Mouse (Mus musculus): ENCODE measurements at regions not wholly inside any gene's neighbourhood (a gene's known extent, or its start where the extent isn't known, plus 50 kb on each side); places are given as distances from the start of the nearest gene placed in this dataset.

DNA sequence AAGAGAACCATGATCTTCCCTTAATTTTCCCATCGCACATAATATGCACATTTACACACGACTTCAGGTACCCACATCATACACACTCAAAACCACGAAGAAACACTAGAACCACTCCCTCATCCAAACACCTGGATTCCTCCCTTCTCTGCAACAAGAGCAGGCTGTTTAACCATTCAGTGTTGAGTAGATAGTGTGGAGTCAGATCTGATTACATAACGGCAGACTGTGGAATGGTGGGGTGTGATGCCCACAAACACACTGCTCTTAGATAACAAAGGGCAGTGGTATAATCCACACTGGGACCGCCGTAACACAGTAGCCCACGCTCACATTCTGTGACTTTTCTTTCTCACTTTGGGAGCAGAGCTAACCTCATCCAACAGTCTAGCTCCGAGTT lies 51.5 kb upstream of the Armc2 start:
- H3K36me3 ChIP-seq (ENCODE audit: control insufficient read depth, insufficient read depth, low read length), result no peaks in the 10 kb centered on the region
- no peak overlapping the region for H3K9ac ChIP-seq (ENCODE audit: low read length)
- no peaks in the 10 kb centered on the region for H3K9me3 ChIP-seq (ENCODE audit: control insufficient read depth, low read length)
- ATAC-seq (replicated peaks; ENCODE audit: low FRiP score) (no peak), DNase-seq (ENCODE audit: low spot score) (no peak)
- 89% methylated on average over 8 of the region's 8 CpGs for WGBS
- H3K27ac ChIP-seq (ENCODE audit: low read depth, low read length), result no peak overlapping the region
- no peaks in the 10 kb centered on the region for H3K27me3 ChIP-seq (ENCODE audit: control insufficient read depth, insufficient read depth, low read length)
- H3K4me2 ChIP-seq (ENCODE audit: low read depth, low read length, severe bottlenecking), result no peak overlapping the region
- peaks cover 11% of the 10 kb centered on the region; the same call in 1 of the 2 replicates for H3K4me1 ChIP-seq (replicated peaks; ENCODE audit: control insufficient read depth, insufficient read depth, low read length)
- H3K4me3 ChIP-seq (ENCODE audit: low read depth, low read length), result no peak overlapping the region

DNA sequence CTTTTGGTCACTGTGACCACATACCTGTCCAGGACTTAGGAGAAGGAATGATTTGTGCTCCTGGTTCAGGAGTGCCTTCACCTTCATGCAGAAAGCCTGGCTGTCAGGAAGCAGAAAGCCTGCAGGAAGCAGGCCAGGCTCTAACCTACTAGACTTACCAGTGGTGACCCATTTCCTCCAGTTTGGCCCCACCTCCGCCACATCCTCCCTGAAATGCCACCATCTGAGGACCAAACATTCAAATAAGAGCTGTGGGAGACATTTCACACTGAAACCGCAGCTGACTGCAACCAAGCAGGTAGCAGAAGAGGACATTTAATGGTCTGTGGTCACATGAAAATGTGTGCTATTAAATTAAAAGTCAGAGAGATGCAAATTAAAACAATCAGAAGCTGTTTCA lies 50.3 kb upstream of the Armc2 start:
- H3K27ac ChIP-seq (ENCODE audit: low read depth, low read length), result no peak overlapping the region
- H3K4me3 ChIP-seq (ENCODE audit: low read depth, low read length), result no peak overlapping the region
- H3K9me3 ChIP-seq (ENCODE audit: control insufficient read depth, low read length), result no peaks in the 10 kb centered on the region
- H3K9ac ChIP-seq (ENCODE audit: low read length), result no peak overlapping the region
- H3K36me3 ChIP-seq (ENCODE audit: control insufficient read depth, insufficient read depth, low read length), result no peaks in the 10 kb centered on the region
- no peak for DNase-seq (ENCODE audit: low spot score)
- WGBS, result 89% methylated on average over 2 of the region's 2 CpGs
- ATAC-seq (replicated peaks; ENCODE audit: low FRiP score), result no peak
- no peaks in the 10 kb centered on the region for H3K27me3 ChIP-seq (ENCODE audit: control insufficient read depth, insufficient read depth, low read length)
- H3K4me1 ChIP-seq (replicated peaks; ENCODE audit: control insufficient read depth, insufficient read depth, low read length), result peaks cover 11% of the 10 kb centered on the region; the same call in 1 of the 2 replicates
- H3K4me2 ChIP-seq (ENCODE audit: low read depth, low read length, severe bottlenecking), result no peak overlapping the region

All from forebrain, embryonic 11.5 days (tissue).